Mouse (Mus musculus) liver, adult 2 months (tissue): ENCODE measurements around the gene Slc51a.

Source experiments
- CTCF ChIP-seq: fragments of 200-500 bp; IDR thresholded peaks from 2 replicates; pipeline ENCODE4 v1.5.1; 2011; ENCODE audit warnings: low read depth, low read length, control low read depth
- POLR2A ChIP-seq: fragments of 200-500 bp; IDR thresholded peaks from 2 replicates; pipeline ENCODE4 v1.6.1; 2011; ENCODE audit warnings: low read length, control low read depth; ENCODE audit not compliant: insufficient read depth; ENCODE audit errors: extremely low read depth

- no peak for TF ChIP-seq CTCF
- no peak for TF ChIP-seq POLR2A
Observed at GRCm38 (mm10) chr16:32463426-32463825, 24.3 kb downstream of the Slc51a start.
